ENCODE assay signal across 28 mouse cellular contexts in the genomic region with DNA sequence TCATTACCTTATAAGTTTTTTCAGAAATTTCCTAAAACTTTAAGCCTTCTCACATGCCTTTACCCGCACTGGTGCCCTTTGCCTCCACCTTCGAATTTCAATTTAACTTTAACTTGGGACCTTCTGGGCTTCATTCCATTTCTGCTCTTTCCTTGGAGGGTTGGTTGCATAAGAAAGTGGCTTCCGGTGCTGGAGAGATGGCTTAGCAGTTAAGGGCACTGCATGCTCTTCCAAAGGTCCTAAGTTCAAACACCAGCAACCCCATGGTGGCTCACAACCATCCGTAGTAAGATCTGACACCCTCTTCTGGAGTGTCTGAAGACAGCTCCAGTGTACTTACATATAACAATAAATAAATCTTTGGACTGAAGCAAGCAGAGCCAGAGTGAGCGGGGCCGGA. TPM values are rescaled to one million over a fixed set of nuclear protein-coding genes. Genes with fewer than 3 reads are reported as not detected.
"Had no signal": no experiment of that assay in that cellular context is flagged by ENCODE, and none has a peak within 500 bp of the region (broad histone marks: within the 10 kb centered on the region; RNA-seq: fewer than 3 reads in every experiment).

No protein-coding gene starts in this region.

- H3K27me3 ChIP-seq: limb, embryonic 13.5 days; liver, embryonic 12.5 days; liver, embryonic 15.5 days; lung, embryonic 15.5 days; midbrain, embryonic 13.5 days; neural tube, embryonic 12.5 days; neural tube, embryonic 15.5 days had no signal

- H3K4me2 ChIP-seq: limb, embryonic 13.5 days; liver, embryonic 12.5 days; liver, embryonic 15.5 days; lung, embryonic 15.5 days; midbrain, embryonic 13.5 days; neural tube, embryonic 12.5 days; neural tube, embryonic 15.5 days had no signal

- DNase-seq: layer of hippocampus, adult 9-11 months; liver; lung, adult 18-20 months; lung, postnatal 10 days; lung, postnatal 36 days; right cerebral cortex, adult 18-20 months; right cerebral cortex, postnatal 14 days; right cerebral cortex, postnatal 4 days; thymus, adult 18-20 months; thymus, postnatal 36 days had no signal

- H3K9me3 ChIP-seq: limb, embryonic 10.5 days; liver, embryonic 12.5 days; liver, embryonic 15.5 days; lung, embryonic 15.5 days; midbrain, embryonic 10.5 days had no signal

- H3K4me1 ChIP-seq: limb, embryonic 10.5 days; liver, embryonic 12.5 days; liver, embryonic 15.5 days; megakaryocyte, embryonic 14.5 days; midbrain, embryonic 10.5 days; midbrain, embryonic 13.5 days; neural tube, embryonic 12.5 days had no signal

- H3K36me3 ChIP-seq: limb, embryonic 10.5 days; limb, embryonic 13.5 days; liver, embryonic 12.5 days; liver, embryonic 15.5 days; lung, embryonic 15.5 days; midbrain, embryonic 10.5 days; midbrain, embryonic 13.5 days; neural tube, embryonic 12.5 days; neural tube, embryonic 15.5 days had no signal

- H3K4me3 ChIP-seq: layer of hippocampus, adult 2 months; limb, embryonic 10.5 days; limb, embryonic 13.5 days; liver, embryonic 12.5 days; liver, embryonic 15.5 days; lung, embryonic 15.5 days; megakaryocyte, embryonic 14.5 days; midbrain, embryonic 10.5 days; midbrain, embryonic 13.5 days; neural tube, embryonic 12.5 days; neural tube, embryonic 15.5 days had no signal

- H3K27ac ChIP-seq: hindbrain, postnatal 0 days; layer of hippocampus, adult 2 months; limb, embryonic 10.5 days; limb, embryonic 13.5 days; liver, embryonic 12.5 days; liver, embryonic 15.5 days; lung, embryonic 15.5 days; midbrain, embryonic 10.5 days; midbrain, embryonic 13.5 days; neural tube, embryonic 12.5 days; neural tube, embryonic 15.5 days; stomach, postnatal 0 days had no signal

- H3K9ac ChIP-seq: limb, embryonic 13.5 days; liver, embryonic 12.5 days; liver, embryonic 15.5 days; lung, embryonic 15.5 days; midbrain, embryonic 13.5 days; neural tube, embryonic 12.5 days; neural tube, embryonic 15.5 days had no signal

- ATAC-seq: hindbrain, postnatal 0 days; inflammation-experienced regulatory T-cells, adult 6 months; intestine, embryonic 16.5 days; liver, embryonic 12.5 days; midbrain, embryonic 13.5 days had no signal

RNA-seq across cellular contexts. Expression of a gene that starts 16.6 kb away (rescaled TPM):
- polyA plus RNA-seq: hindbrain, postnatal 0 days; inflammation-experienced regulatory T-cells, adult 6 months; intestine, embryonic 16.5 days; large intestine, adult 2 months; limb, embryonic 10.5 days; limb, embryonic 13.5 days; liver, embryonic 12.5 days; liver, embryonic 15.5 days; lung, embryonic 15.5 days; midbrain, embryonic 10.5 days; midbrain, embryonic 13.5 days; neural tube, embryonic 12.5 days; neural tube, embryonic 15.5 days; stomach, embryonic 14.5 days; stomach, postnatal 0 days; urinary bladder, adult 2 months had no signal

RNA-seq across cellular contexts. Expression of a gene that starts 18.0 kb away (rescaled TPM):
- polyA plus RNA-seq: hindbrain, postnatal 0 days; inflammation-experienced regulatory T-cells, adult 6 months; intestine, embryonic 16.5 days; large intestine, adult 2 months; limb, embryonic 10.5 days; limb, embryonic 13.5 days; liver, embryonic 12.5 days; liver, embryonic 15.5 days; lung, embryonic 15.5 days; midbrain, embryonic 10.5 days; midbrain, embryonic 13.5 days; neural tube, embryonic 12.5 days; neural tube, embryonic 15.5 days; stomach, embryonic 14.5 days; stomach, postnatal 0 days; urinary bladder, adult 2 months had no signal

RNA-seq across cellular contexts. Expression of a gene that starts 20.0 kb away (rescaled TPM):
- polyA plus RNA-seq: hindbrain, postnatal 0 days; inflammation-experienced regulatory T-cells, adult 6 months; intestine, embryonic 16.5 days; large intestine, adult 2 months; limb, embryonic 10.5 days; limb, embryonic 13.5 days; liver, embryonic 12.5 days; liver, embryonic 15.5 days; lung, embryonic 15.5 days; midbrain, embryonic 10.5 days; neural tube, embryonic 12.5 days; neural tube, embryonic 15.5 days; stomach, embryonic 14.5 days; stomach, postnatal 0 days; urinary bladder, adult 2 months had no signal
